Mouse (Mus musculus) embryonic facial prominence, embryonic 14.5 days (tissue): ENCODE measurements around the gene Srsf3. TPM values are rescaled to one million over a fixed set of nuclear protein-coding genes. Genes with fewer than 3 reads are reported as not detected.
"Not testable (repeated sequence)": the region's sequence is repeated elsewhere in the genome, so short reads cannot be mapped to it uniquely, and the experiment has no call there.

Experiments used
- ATAC-seq: fragments of 200-750 bp; cut with Nextera tagmentation; 2 replicates; pipeline ENCODE4 v1.8.0; 2017; ENCODE audit warnings: low read depth, moderate number of reproducible peaks, moderate TSS enrichment
- DNase-seq: peaks from one replicate; pipeline ENCODE4 v3.0.0-alpha.2; 2015; ENCODE audit warnings: low spot score
- H3K27ac ChIP-seq: fragments of 300-500 bp; sonication (generic); replicated peaks from 2 replicates; pipeline ENCODE4 v1.5.1; 2014; ENCODE audit warnings: low read depth, mild to moderate bottlenecking, low read length, moderate library complexity
- H3K27me3 ChIP-seq: fragments of 300-500 bp; sonication (generic); replicated peaks from 2 replicates; pipeline ENCODE4 v1.6.1; 2014; ENCODE audit warnings: low read length; ENCODE audit not compliant: control insufficient read depth, insufficient read depth
- H3K36me3 ChIP-seq: fragments of 300-500 bp; sonication (generic); 2 replicates; pipeline ENCODE4 v1.6.1; 2014; ENCODE audit warnings: low read length, mixed read lengths; ENCODE audit not compliant: control insufficient read depth, insufficient read depth
- H3K4me1 ChIP-seq: fragments of 300-500 bp; sonication (generic); 2 replicates; pipeline ENCODE4 v1.6.1; 2014; ENCODE audit warnings: antibody characterized with exemption, low read length; ENCODE audit not compliant: control insufficient read depth, insufficient read depth
- H3K4me2 ChIP-seq: fragments of 300-500 bp; sonication (generic); 2 replicates; pipeline ENCODE4 v1.6.1; 2014; ENCODE audit warnings: low read depth, mild to moderate bottlenecking, low read length, moderate library complexity, mixed read lengths
- H3K4me3 ChIP-seq: fragments of 300-500 bp; sonication (generic); 2 replicates; pipeline ENCODE4 v1.5.1; 2014; ENCODE audit warnings: low read depth, mild to moderate bottlenecking, low read length
- H3K9ac ChIP-seq: fragments of 300-500 bp; sonication (generic); 2 replicates; pipeline ENCODE4 v1.6.1; 2014; ENCODE audit warnings: low read depth, mild to moderate bottlenecking, low read length, moderate library complexity, mixed read lengths
- H3K9me3 ChIP-seq: fragments of 300-500 bp; sonication (generic); 2 replicates; pipeline ENCODE4 v1.6.1; 2016; ENCODE audit warnings: low read length; ENCODE audit not compliant: control insufficient read depth
- WGBS: fragments of 180-500 bp; shearing (Covaris S2); extraction: QIAGEN DNeasy Blood & Tissue Kit; methylation state at CpG from one replicate; pipeline ENCODE4 v1.1.7; 2014; 5-methylcytosine and 5-hydroxymethylcytosine counted together
- polyA plus RNA-seq: library from polyadenylated mRNA; unstranded; fragments of >200 nt; fragmentation: Nextera tagmentation; extraction: Ambion mirVana; gene quantifications from 2 replicates; pipeline ENCODE4 v1.2.1, GENCODE M21; 2014

Gene Srsf3
- polyA plus RNA-seq, 1 experiment from 2014 or later: 494 TPM

GRCm38 (mm10) chr17:29060946-29061345, 28.5 kb downstream of the Srsf3 start:
- 84% methylated on average over 9 of the region's 9 CpGs for WGBS
- H3K9ac ChIP-seq: no peak overlapping the region
- H3K27ac ChIP-seq: no peak overlapping the region
- H3K4me3 ChIP-seq: no peak overlapping the region
- ATAC-seq (no peak), DNase-seq (no peak)
- H3K9me3 ChIP-seq: no peaks in the 10 kb centered on the region
- H3K4me1 ChIP-seq: peaks cover 27% of the 10 kb centered on the region
- H3K36me3 ChIP-seq: no peaks in the 10 kb centered on the region
- no peak overlapping the region for H3K4me2 ChIP-seq
- H3K27me3 ChIP-seq: no peaks in the 10 kb centered on the region

- H3K4me1 ChIP-seq: peaks cover 13% of the 10 kb centered on the region
- ATAC-seq (peak; percentile 28; the same call in 1 of the 2 replicates), DNase-seq (no peak)
- no peaks in the 10 kb centered on the region for H3K9me3 ChIP-seq
- no peak overlapping the region for H3K4me2 ChIP-seq
- H3K4me3 ChIP-seq: no peak overlapping the region
- H3K9ac ChIP-seq: no peak overlapping the region
- WGBS: 35% methylated on average over 12 of the region's 13 CpGs
- H3K27ac ChIP-seq: peak overlapping the region; percentile 35
- H3K27me3 ChIP-seq: no peaks in the 10 kb centered on the region
- no peaks in the 10 kb centered on the region for H3K36me3 ChIP-seq
These were observed 29.9 kb downstream of the Srsf3 start for GRCm38 (mm10) chr17:29062119-29063035.

- Histone ChIP-seq H3K27ac (no peak overlapping the region; the same call in 1 of the 2 replicates), H3K36me3 (no peaks in the 10 kb centered on the region), H3K4me3 (no peak overlapping the region), H3K4me2 (no peak overlapping the region), H3K27me3 (no peaks in the 10 kb centered on the region), H3K4me1 (peaks cover 12% of the 10 kb centered on the region), H3K9ac (no peak overlapping the region), H3K9me3 (no peaks in the 10 kb centered on the region)
- WGBS: 46% methylated on average over 8 of the region's 8 CpGs
- ATAC-seq: peak; percentile 35; the same call in 1 of the 2 replicates
- DNase-seq: no peak
These were observed 30.9 kb downstream of the Srsf3 start for GRCm38 (mm10) chr17:29063121-29063987.

DNA sequence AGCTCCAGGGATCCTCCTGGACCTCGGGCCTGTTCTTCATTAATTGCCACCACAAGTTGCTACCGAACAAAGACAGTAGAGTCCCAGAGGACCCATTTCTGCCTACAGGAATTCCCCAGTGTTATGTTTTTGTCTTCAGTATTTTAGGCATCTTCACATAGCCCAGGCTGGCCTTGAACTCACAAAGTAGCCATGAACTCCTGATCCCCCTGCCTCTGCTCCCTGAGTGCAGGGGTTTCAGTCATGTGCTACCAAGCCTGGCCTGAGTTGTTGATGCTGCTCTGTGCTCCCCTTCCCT, 31.5 kb downstream of the Srsf3 start:
- no peak overlapping the region for H3K9ac ChIP-seq
- DNase-seq (no peak), ATAC-seq (no peak)
- no peak overlapping the region for H3K4me2 ChIP-seq
- H3K27ac ChIP-seq: no peak overlapping the region
- no peaks in the 10 kb centered on the region for H3K27me3 ChIP-seq
- H3K4me1 ChIP-seq: peaks cover 12% of the 10 kb centered on the region
- no peaks in the 10 kb centered on the region for H3K9me3 ChIP-seq
- 57% methylated on average over 2 of the region's 2 CpGs for WGBS
- no peak overlapping the region for H3K4me3 ChIP-seq
- H3K36me3 ChIP-seq: no peaks in the 10 kb centered on the region

DNA sequence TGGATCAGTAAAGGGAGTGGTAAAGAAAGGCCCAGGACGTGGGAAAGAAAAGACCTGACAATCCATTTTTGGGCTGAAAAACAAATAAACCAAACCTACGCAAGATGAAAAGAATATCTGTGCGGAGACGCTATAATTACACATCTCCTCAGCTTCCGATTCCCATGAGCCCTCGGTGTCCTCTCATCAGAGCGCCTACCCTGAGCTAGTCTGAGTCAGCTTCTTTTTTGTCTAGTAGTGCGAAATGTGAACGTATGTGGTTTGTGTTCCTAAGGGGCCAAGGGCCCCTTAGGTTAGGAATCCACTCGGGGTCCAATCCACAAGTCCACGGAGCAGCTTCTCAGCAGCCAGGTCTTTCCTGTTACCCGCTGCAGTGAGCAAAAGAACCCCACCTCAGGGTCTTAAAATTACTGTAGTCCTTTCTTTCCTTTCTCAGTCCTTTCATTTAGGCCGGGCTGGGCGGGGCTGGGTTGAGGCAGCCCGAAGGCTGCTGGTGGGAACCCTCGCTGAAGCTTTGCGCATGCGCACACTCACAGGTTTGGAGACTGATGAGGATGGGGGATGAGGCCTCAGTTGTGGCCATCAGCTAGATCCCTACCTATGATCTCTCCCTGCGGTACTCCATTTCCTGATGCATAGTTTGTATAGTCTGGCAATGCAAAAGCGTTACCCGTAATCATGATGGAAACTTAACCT, 33.0 kb downstream of the Srsf3 start:
- Histone ChIP-seq H3K27ac (no peak overlapping the region), H3K27me3 (no peaks in the 10 kb centered on the region), H3K9ac (no peak overlapping the region), H3K4me2 (no peak overlapping the region), H3K4me1 (peaks cover 17% of the 10 kb centered on the region; the same call in 1 of the 2 replicates), H3K9me3 (no peaks in the 10 kb centered on the region), H3K4me3 (no peak overlapping the region), H3K36me3 (no peaks in the 10 kb centered on the region)
- DNase-seq (no peak), ATAC-seq (no peak)
- WGBS: 69% methylated on average over 21 of the region's 21 CpGs

DNA sequence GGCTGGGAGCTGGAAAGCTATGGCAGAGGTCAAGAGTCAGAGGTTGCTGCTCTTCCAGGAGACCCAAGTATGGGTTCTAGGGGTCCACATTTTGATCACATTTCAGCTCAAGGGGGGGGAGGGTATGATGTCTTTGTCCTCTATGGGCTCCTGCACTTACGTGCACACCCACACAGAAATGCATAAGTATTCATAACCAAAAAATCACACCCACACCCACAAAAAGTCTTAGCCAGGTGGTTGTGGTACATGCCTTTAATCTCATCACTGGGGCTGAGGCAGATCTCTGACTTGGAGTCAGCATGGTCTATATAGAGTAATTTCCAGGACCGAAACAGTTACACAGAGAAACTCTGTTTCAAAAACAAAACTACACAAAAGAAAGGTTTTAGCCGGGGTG, 33.5 kb downstream of the Srsf3 start:
- no peak overlapping the region for H3K9ac ChIP-seq
- no peak overlapping the region for H3K4me2 ChIP-seq
- DNase-seq: no peak
- ATAC-seq: no peak
- H3K4me3 ChIP-seq: no peak overlapping the region
- no peaks in the 10 kb centered on the region for H3K36me3 ChIP-seq
- no peaks in the 10 kb centered on the region for H3K9me3 ChIP-seq
- peaks cover 17% of the 10 kb centered on the region; the same call in 1 of the 2 replicates for H3K4me1 ChIP-seq
- no peak overlapping the region for H3K27ac ChIP-seq
- H3K27me3 ChIP-seq: no peaks in the 10 kb centered on the region
- 91% methylated on average over 3 of the region's 3 CpGs for WGBS

DNA sequence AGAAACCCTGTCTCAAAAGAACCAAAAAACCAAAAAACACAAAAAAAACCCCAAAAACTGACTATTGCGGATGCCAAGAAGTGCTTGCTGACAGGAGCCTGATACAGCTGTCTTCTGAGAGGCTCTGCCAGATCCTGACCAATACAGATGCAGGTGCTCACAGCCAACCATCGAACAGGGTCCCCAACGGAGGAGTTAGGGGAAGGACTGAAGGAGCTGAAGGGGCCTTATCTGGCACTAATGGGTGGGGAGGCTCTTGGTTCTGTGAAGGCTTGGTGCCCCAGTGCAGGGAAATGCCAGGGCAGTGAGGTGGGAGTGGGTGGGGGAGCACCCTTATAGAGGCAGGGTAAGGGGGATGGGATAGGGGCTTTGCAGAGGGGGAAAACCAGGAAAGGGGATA, 35.0 kb downstream of the Srsf3 start:
- not testable (repeated sequence) for ATAC-seq, H3K4me3 ChIP-seq, DNase-seq, H3K4me2 ChIP-seq, H3K36me3 ChIP-seq, H3K9me3 ChIP-seq, H3K27ac ChIP-seq, H3K27me3 ChIP-seq, H3K9ac ChIP-seq
- peaks cover 13% of the 10 kb centered on the region; the same call in 1 of the 2 replicates for H3K4me1 ChIP-seq
- WGBS: 82% methylated on average over 3 of the region's 3 CpGs

GRCm38 (mm10) chr17:29067847-29068246, 35.4 kb downstream of the Srsf3 start:
- Histone ChIP-seq H3K27me3 (no peaks in the 10 kb centered on the region), H3K9ac (no peak overlapping the region), H3K4me1 (peaks cover 11% of the 10 kb centered on the region; the same call in 1 of the 2 replicates), H3K36me3 (no peaks in the 10 kb centered on the region), H3K4me3 (no peak overlapping the region), H3K4me2 (no peak overlapping the region), H3K9me3 (no peaks in the 10 kb centered on the region), H3K27ac (no peak overlapping the region)
- no peak for ATAC-seq
- 48% methylated on average over 5 of the region's 5 CpGs for WGBS
- no peak for DNase-seq
